Mouse (Mus musculus) B cell, adult (primary cell): ENCODE data around the gene Fezf1. TPM values are rescaled to one million over a fixed set of nuclear protein-coding genes. Genes with fewer than 3 reads are reported as not detected.

Source experiments
- total RNA-seq: library from RNA; stranded (reverse); gene quantifications from 4 replicates; pipeline ENCODE4 v1.2.4, GENCODE M21; 2023; ENCODE audit not compliant: inconsistent age

The Fezf1 gene
- not detected in 4 replicates for total RNA-seq

DNA sequence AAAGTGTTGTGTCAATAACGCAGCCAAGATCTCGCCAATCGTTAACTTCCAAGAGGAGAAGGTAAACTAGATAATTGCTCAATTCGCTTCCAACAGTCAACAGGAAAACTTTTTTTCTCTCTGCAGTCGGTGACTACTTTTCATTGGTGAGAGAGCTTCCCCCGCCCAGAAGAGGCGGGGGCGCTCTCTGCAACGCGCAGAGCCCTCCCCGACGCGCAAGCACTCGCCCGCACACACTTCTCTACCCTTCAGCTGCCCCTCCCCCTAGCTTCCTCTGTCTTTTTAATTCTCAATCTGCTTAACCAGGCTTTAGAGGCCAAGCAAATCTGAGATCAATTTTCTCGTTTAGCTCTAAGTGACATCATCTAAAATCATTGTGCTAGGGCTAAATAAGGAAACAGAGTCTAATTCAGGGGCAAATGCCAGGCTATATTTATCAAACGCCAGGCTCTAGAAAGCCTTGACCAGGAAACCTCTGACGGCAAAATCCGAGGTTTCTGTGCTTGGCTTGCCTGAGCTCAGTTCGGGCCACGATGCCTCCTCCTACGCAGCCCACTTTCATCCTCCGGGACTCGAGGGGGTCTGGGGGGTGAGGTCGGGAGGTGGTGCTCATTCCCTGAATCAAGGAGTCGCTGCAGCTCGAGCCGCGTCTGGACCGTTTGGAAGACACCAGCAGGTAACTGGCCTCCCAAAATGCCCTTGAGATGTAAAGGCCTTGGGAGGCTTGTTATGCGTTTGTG, at the start of gene Fezf1:
Gene Fezf1 (minus strand): TSS at position 50 of the 740 bp plus-strand sequence.

Other genes starting within 250 kb of the Fezf1 start
- not detected in 4 replicates for gene Aass, start 115.4 kb downstream of the Fezf1 start, total RNA-seq